Mouse (Mus musculus) forebrain, embryonic 11.5 days (tissue): ENCODE results near the gene Lima1. TPM values are rescaled to one million over a fixed set of nuclear protein-coding genes. Genes with fewer than 3 reads are reported as not detected.
"Not testable (repeated sequence)": the region's sequence is repeated elsewhere in the genome, so short reads cannot be mapped to it uniquely, and the experiment has no call there.

Experiments used
- ATAC-seq: fragments of 200-750 bp; cut with Nextera tagmentation; replicated peaks from 2 replicates; pipeline ENCODE4 v1.8.0; 2017; ENCODE audit warnings: moderate TSS enrichment; ENCODE audit not compliant: low FRiP score
- DNase-seq: peaks from one replicate; pipeline ENCODE4 v3.0.0-alpha.2; 2017; ENCODE audit warnings: low spot score
- H3K27ac ChIP-seq: fragments of 300-500 bp; sonication (generic); 2 replicates; pipeline ENCODE4 v1.5.1; 2014; ENCODE audit warnings: low read depth, low read length
- H3K27me3 ChIP-seq: fragments of 300-500 bp; sonication (generic); 2 replicates; pipeline ENCODE4 v1.6.1; 2014; ENCODE audit warnings: mild to moderate bottlenecking, low read length, mixed read lengths; ENCODE audit not compliant: control insufficient read depth, insufficient read depth
- H3K36me3 ChIP-seq: fragments of 300-500 bp; sonication (generic); 2 replicates; pipeline ENCODE4 v1.6.1; 2014; ENCODE audit warnings: mild to moderate bottlenecking, low read length, moderate library complexity, mixed read lengths; ENCODE audit not compliant: control insufficient read depth, insufficient read depth
- H3K4me1 ChIP-seq: fragments of 300-500 bp; sonication (generic); replicated peaks from 2 replicates; pipeline ENCODE4 v1.6.1; 2014; ENCODE audit warnings: low read length, mixed read lengths; ENCODE audit not compliant: control insufficient read depth, insufficient read depth
- H3K4me2 ChIP-seq: fragments of 300-500 bp; sonication (generic); 2 replicates; pipeline ENCODE4 v1.6.1; 2014; ENCODE audit warnings: low read depth, mild to moderate bottlenecking, low read length, moderate library complexity, mixed read lengths; ENCODE audit not compliant: severe bottlenecking
- H3K4me3 ChIP-seq: fragments of 300-500 bp; sonication (generic); 2 replicates; pipeline ENCODE4 v1.5.1; 2014; ENCODE audit warnings: low read depth, low read length
- H3K9ac ChIP-seq: fragments of 300-500 bp; sonication (generic); 2 replicates; pipeline ENCODE4 v1.6.1; 2014; ENCODE audit warnings: low read length
- H3K9me3 ChIP-seq: fragments of 300-500 bp; sonication (generic); 2 replicates; pipeline ENCODE4 v1.6.1; 2016; ENCODE audit warnings: low read length, mixed read lengths; ENCODE audit not compliant: control insufficient read depth
- WGBS: fragments of 180-500 bp; shearing (Covaris S2); extraction: QIAGEN DNeasy Blood & Tissue Kit; methylation state at CpG from one replicate; pipeline ENCODE4 v1.1.7; 2014; 5-methylcytosine and 5-hydroxymethylcytosine counted together
- polyA plus RNA-seq: library from polyadenylated mRNA; unstranded; fragments of >200 nt; fragmentation: Nextera tagmentation; extraction: Ambion mirVana; gene quantifications from 2 replicates; pipeline ENCODE4 v1.2.1, GENCODE M21; 2014

Lima1 gene
- polyA plus RNA-seq, 1 experiment from 2014 or later: 40.5 TPM

DNA sequence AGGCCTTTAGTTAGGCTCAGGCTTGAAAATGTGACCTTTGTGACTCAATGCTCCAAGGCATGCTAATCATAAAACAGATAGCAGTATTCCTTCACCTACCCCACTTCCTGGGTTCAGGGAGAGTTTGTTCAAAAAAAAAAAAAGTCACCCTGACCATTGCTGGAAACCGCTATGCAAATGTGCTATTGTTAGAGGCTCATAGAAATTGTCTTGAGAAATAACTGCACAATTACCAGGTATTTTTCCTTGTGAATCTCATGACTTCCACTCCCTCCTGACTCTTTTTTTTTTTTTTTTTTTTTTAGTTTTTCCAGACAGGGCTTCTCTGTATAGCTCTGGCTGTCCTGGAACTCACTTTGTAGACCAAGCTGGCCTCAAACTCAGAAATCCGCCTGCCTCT lies 11.9 kb upstream of the Lima1 start:
- H3K4me2 ChIP-seq, H3K36me3 ChIP-seq, H3K4me1 ChIP-seq, DNase-seq, H3K4me3 ChIP-seq, H3K9me3 ChIP-seq, ATAC-seq, H3K9ac ChIP-seq, H3K27me3 ChIP-seq, H3K27ac ChIP-seq: not testable (repeated sequence)
- WGBS: 92% methylated on average over 2 of the region's 2 CpGs

DNA sequence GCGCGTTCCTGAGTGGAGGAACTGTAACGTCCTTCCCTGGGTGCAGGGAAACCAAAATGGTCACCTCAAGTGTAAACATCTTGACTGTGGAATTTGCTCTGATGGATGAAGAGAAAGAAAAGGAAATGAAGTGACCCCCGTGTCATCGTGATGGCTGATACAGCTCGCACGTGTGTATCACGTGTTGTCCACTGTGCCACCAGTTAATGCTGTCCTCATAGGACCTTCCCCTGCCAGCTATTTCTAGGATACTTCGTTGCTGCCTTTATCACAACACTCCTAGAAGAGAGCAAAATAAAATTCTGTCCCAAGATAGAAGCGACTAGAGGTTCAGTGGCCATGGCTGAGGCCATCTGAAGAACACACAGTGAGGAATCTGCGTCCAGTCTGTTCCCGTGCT lies 8.8 kb upstream of the Lima1 start:
- 92% methylated on average over 12 of the region's 12 CpGs for WGBS
- ATAC-seq: no peak
- no peak overlapping the region for H3K4me3 ChIP-seq

DNA sequence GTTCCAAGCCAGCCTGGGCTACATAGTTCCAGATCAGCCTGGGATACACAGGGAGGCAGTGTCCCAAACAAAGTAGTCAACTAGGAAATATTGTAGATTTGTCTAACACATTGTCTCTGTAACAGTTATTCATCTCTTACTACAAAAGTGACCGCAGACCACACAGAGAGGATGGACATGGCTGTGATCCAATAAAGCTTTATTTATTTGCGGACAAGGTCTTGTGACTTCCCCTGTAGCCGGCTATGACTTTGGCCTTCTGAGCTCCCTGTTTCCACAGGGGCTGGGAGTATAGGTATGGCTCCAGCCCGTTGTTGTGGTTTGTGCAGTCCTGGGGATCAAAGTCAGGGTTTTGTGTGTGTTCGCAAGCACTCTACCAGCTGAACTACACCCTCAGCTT lies 3.3 kb upstream of the Lima1 start:
- no peak overlapping the region for H3K9ac ChIP-seq
- DNase-seq (no peak), ATAC-seq (no peak)
- WGBS: 92% methylated on average over 5 of the region's 5 CpGs
- H3K9me3 ChIP-seq: no peaks in the 10 kb centered on the region
- no peak overlapping the region for H3K4me2 ChIP-seq
- H3K27ac ChIP-seq: no peak overlapping the region
- no peaks in the 10 kb centered on the region for H3K36me3 ChIP-seq
- 0 out of 2 replicates have a peak, but pooled peaks cover 7% of the 10 kb centered on the region for H3K4me1 ChIP-seq
- no peak overlapping the region for H3K4me3 ChIP-seq
- H3K27me3 ChIP-seq: no peaks in the 10 kb centered on the region

More for the DNA sequence above, 8.8 kb upstream of the Lima1 start:
- H3K27me3 ChIP-seq: no peaks in the 10 kb centered on the region
- no peaks in the 10 kb centered on the region for H3K4me1 ChIP-seq
- H3K36me3 ChIP-seq: no peaks in the 10 kb centered on the region
- H3K9ac ChIP-seq: no peak overlapping the region
- H3K9me3 ChIP-seq: no peaks in the 10 kb centered on the region
- H3K27ac ChIP-seq: no peak overlapping the region
- DNase-seq: no peak
- no peak overlapping the region for H3K4me2 ChIP-seq

DNA sequence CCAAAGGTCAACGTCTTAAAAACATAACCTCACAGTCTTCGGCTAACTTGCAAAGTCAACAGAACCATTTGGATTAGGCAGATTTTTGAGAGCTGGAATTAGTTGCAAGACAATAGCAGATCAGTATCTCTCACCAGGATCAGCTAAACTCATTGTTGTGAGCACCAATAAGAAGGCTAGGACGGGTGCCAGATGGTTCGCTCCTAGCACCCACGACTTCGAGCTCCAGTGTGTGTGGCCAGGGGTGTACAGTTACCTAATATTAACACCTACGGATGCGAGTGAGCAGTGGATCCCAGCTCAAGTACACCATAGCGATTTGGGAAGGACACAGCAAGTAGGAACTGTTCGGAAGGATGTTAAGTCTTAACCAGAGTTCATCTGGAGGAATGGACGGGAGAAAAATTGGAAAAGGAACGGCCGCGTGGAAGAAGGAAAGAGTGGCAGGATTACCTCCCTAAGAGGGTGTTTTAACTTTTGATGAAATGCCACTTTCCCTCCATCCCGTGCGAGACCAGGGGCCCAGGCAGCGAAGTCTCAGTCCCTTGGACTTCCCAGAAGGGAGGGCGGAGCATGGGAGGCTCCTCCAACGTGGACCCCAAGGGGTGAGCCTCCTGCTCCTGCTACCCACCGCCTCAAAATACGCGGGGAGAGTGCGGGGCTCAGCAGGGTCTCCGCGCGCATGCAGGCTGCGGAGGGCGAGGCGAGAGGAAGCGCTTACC lies 483 bp downstream of the Lima1 start:
- peak overlapping the region; percentile 92 for H3K4me2 ChIP-seq
- DNase-seq (no peak), ATAC-seq (peak; percentile 63)
- peak overlapping the region; percentile 69 for H3K9ac ChIP-seq
- no peaks in the 10 kb centered on the region for H3K27me3 ChIP-seq
- H3K9me3 ChIP-seq: no peaks in the 10 kb centered on the region
- peak overlapping the region; percentile 67 for H3K4me3 ChIP-seq
- no peak overlapping the region for H3K27ac ChIP-seq
- WGBS: 5% methylated on average over 27 of the region's 30 CpGs
- no peaks in the 10 kb centered on the region for H3K36me3 ChIP-seq
- 0 out of 2 replicates have a peak, but pooled peaks cover 7% of the 10 kb centered on the region for H3K4me1 ChIP-seq

DNA sequence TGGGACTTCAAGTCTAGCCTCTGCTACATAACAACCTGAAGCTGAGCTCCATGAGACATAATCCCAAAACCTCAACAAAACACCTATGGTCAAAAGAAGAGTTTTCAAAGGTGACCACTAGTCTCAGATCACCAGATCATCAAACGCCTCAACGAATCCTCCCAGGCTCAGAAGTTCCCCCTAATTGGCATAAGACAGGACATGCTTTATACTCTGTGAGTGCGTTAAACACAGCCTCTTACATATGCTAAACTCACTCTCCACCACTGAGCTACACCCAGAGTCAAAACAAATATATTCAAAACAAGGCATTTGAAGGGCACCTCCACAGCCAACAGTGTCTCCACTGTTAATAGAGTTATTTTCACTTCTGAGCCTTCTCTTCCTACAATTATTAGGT lies 2.7 kb downstream of the Lima1 start:
- H3K4me2 ChIP-seq: no peak overlapping the region
- 68% methylated on average over 3 of the region's 3 CpGs for WGBS
- H3K9me3 ChIP-seq: no peaks in the 10 kb centered on the region
- DNase-seq (no peak), ATAC-seq (no peak)
- H3K27ac ChIP-seq: no peak overlapping the region
- no peak overlapping the region for H3K4me3 ChIP-seq
- no peaks in the 10 kb centered on the region for H3K36me3 ChIP-seq
- no peaks in the 10 kb centered on the region for H3K27me3 ChIP-seq
- 0 out of 2 replicates have a peak, but pooled peaks cover 7% of the 10 kb centered on the region for H3K4me1 ChIP-seq
- H3K9ac ChIP-seq: no peak overlapping the region

DNA sequence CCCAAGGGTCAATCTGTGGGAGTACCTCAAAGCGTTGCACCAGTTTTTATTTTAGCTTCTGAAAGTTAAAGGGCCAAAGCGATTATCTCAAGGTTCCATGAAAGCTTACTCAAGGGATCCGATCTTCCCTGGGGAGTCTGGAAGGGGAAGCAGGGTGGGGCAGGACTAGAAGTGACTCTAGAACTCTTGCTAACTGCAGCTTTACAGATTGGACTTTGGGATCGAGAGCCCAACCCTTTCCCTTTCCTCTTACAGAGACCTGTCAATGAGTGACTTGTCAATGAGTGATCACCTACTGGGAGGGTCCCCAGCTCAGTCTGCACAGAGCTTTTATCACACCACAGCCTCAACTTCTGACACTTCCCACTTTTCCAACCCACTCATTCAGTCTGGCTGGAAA lies 7.6 kb downstream of the Lima1 start:
- Histone ChIP-seq H3K36me3 (no peaks in the 10 kb centered on the region), H3K27me3 (no peaks in the 10 kb centered on the region), H3K4me3 (no peak overlapping the region), H3K4me1 (no peaks in the 10 kb centered on the region), H3K9ac (no peak overlapping the region), H3K4me2 (no peak overlapping the region), H3K27ac (no peak overlapping the region), H3K9me3 (no peaks in the 10 kb centered on the region)
- DNase-seq: no peak
- no peak for ATAC-seq
- 84% methylated on average over 4 of the region's 4 CpGs for WGBS

DNA sequence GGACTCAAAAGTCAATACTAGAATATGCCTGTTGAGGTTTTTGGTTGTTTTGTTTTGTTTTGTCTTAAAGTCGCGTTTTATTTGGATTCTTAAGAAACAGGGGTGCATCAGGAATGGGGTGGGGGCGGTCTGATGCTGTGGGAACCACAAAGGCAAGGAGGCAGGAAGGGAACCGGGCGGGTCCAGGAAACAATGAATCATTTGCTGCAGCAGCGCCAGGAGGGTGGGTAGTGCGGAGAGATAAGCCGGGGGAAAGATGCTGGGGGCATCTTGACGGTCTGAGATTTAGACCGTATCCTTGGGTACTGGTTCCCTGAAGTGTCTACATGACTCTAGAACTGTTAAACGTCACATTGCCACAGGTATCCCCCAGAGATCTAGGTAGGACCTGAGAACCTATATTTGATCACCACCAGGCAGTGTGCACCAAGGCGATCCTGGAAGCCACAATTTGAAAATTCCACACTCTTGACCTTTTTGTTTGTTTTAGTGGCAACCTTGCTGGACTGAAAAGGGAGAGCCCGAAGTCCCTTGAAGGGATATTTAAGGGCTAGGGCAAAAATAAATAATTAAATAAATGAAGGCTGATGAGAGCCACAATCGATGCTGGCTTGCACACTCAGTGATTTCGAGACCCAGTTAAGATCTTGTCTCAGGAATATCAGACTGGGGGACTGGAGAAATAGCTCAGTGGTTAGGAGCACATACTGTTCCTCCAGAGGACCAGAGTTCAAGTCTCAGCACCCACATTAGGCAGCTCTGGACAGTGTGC lies 8.6 kb downstream of the Lima1 start:
- DNase-seq: no peak
- no peak overlapping the region for H3K4me3 ChIP-seq
- 77% methylated on average over 15 of the region's 15 CpGs for WGBS
- no peak overlapping the region for H3K27ac ChIP-seq
- ATAC-seq: no peak
- H3K9me3 ChIP-seq: no peaks in the 10 kb centered on the region
- H3K27me3 ChIP-seq: no peaks in the 10 kb centered on the region
- H3K4me2 ChIP-seq: no peak overlapping the region
- no peaks in the 10 kb centered on the region for H3K4me1 ChIP-seq
- no peak overlapping the region for H3K9ac ChIP-seq
- no peaks in the 10 kb centered on the region for H3K36me3 ChIP-seq

DNA sequence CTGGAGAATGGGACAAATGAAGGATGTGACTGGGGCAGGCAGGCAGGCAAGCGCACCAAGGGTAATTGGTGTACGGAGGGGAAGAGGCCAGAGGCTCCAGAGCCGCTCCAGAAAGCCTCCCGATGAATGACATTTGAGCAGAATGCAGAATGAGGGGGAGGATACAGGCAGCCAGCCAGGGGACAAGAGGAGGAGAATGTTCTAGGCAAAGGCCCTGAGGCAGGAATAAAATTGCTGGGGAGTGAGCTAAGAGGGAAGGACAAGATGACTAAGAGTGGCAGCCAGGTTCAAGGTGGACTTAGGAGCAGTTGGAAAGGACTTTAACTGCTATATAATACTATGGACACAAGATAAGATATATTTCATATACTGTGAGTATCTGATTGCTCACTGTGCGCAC lies 9.3 kb downstream of the Lima1 start:
- WGBS: 67% methylated on average over 5 of the region's 5 CpGs
- no peak for ATAC-seq

More for the DNA sequence above, 9.3 kb downstream of the Lima1 start:
- H3K27me3 ChIP-seq: no peaks in the 10 kb centered on the region
- H3K4me2 ChIP-seq: no peak overlapping the region
- no peak overlapping the region for H3K4me3 ChIP-seq
- H3K36me3 ChIP-seq: no peaks in the 10 kb centered on the region
- H3K4me1 ChIP-seq: no peaks in the 10 kb centered on the region
- DNase-seq: no peak
- H3K9me3 ChIP-seq: no peaks in the 10 kb centered on the region
- H3K9ac ChIP-seq: no peak overlapping the region
- H3K27ac ChIP-seq: no peak overlapping the region
